Mouse (Mus musculus): ENCODE measurements around the gene Gm10439. TPM values are rescaled to one million over a fixed set of nuclear protein-coding genes. Genes with fewer than 3 reads are reported as not detected.
"Not testable (repeated sequence)": the region's sequence is repeated elsewhere in the genome, so short reads cannot be mapped to it uniquely, and the experiment has no call there.

The Gm10439 gene
- polyA plus RNA-seq (2012; rRNA removed) = not detected in 2 replicates

DNA sequence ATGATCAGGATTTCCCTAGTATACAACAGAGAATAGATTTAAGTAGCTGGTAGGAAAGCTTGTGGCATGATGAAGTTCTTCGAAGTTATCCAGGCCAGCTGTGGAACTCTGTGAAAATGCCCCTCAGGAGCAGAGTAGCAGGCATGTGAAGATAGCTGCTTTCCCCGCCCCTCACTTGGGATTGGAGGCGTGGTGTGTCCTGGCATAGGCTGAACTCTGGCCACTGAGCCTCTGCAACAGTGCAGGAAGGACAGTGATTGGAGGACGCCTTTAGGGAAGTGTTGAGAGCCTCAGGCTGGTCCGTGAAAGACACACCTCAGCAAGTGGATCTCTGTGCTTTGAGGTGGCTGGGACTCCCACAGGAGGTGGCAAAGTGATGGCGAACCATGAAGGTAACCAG, at the start of gene Gm10439:
Gm10439 (plus strand) TSS at position 301 of the 400 bp plus-strand sequence.
- no CpG with 5 or more reads among the region's 6 CpGs for WGBS
- not testable (repeated sequence) for DNase-seq (ENCODE audit: low read depth, low spot score)

Other genes with a start within 250 kb of the Gm10439 start
- gene Gm15085, start 147.0 kb upstream of the Gm10439 start, polyA plus RNA-seq (2012; rRNA removed) = not detected in 2 replicates
- gene Gm15097, start 189.9 kb downstream of the Gm10439 start, polyA plus RNA-seq (2012; rRNA removed) = not detected in 2 replicates

All from large intestine, adult 2 months (tissue).